Mouse (Mus musculus) limb, embryonic 10.5 days (tissue): ENCODE measurements around the gene Acox1. TPM values are rescaled to one million over a fixed set of nuclear protein-coding genes. Genes with fewer than 3 reads are reported as not detected.
A peak's percentile ranks its signal among the peaks of the same experiment; 100 is the strongest.

Experiments used
- DNase-seq: peaks from one replicate; pipeline ENCODE4 v3.0.0-alpha.2; 2017; ENCODE audit warnings: low spot score
- H3K27ac ChIP-seq: fragments of 300-500 bp; sonication (generic); 2 replicates; pipeline ENCODE4 v1.5.1; 2016; ENCODE audit warnings: mild to moderate bottlenecking
- H3K27me3 ChIP-seq: fragments of 300-500 bp; sonication (generic); 2 replicates; pipeline ENCODE4 v1.6.1; 2016; ENCODE audit warnings: low read depth, mild to moderate bottlenecking; ENCODE audit not compliant: poor library complexity, severe bottlenecking
- H3K36me3 ChIP-seq: fragments of 300-500 bp; sonication (generic); 2 replicates; pipeline ENCODE4 v1.6.1; 2016; ENCODE audit warnings: mild to moderate bottlenecking, moderate library complexity
- H3K4me1 ChIP-seq: fragments of 300-500 bp; sonication (generic); 2 replicates; pipeline ENCODE4 v1.6.1; 2016
- H3K4me3 ChIP-seq: fragments of 300-500 bp; sonication (generic); 2 replicates; pipeline ENCODE4 v1.5.1; 2016; ENCODE audit warnings: mild to moderate bottlenecking, moderate library complexity
- H3K9me3 ChIP-seq: fragments of 300-500 bp; sonication (generic); replicated peaks from 2 replicates; pipeline ENCODE4 v1.6.1; 2016; ENCODE audit warnings: mild to moderate bottlenecking
- WGBS: fragments of 180-500 bp; shearing (Covaris S2); methylation state at CpG from one replicate; pipeline ENCODE4 v1.1.7; 2016; 5-methylcytosine and 5-hydroxymethylcytosine counted together
- polyA plus RNA-seq: library from polyadenylated mRNA; unstranded; fragments of >200 nt; fragmentation: Nextera tagmentation; extraction: Ambion mirVana; gene quantifications from 2 replicates; pipeline ENCODE4 v1.2.1, GENCODE M21; 2016

Gene Acox1
- polyA plus RNA-seq, 1 experiment from 2014 or later, result 16.7 TPM

- Histone ChIP-seq H3K27ac (peak within 1 kb of the TSS; percentile 89), H3K36me3 (peaks cover 53% of the 10 kb centered on the region), H3K9me3 (no peaks in the 10 kb centered on the region), H3K4me3 (peak within 1 kb of the TSS; percentile 70), H3K27me3 (peaks cover 9% of the 10 kb centered on the region; the same call in 1 of the 2 replicates), H3K4me1 (peaks cover 57% of the 10 kb centered on the region)
- DNase-seq, result peak; percentile 88
- 3% methylated on average over 69 of the region's 69 CpGs for WGBS
Measured at GRCm38 (mm10) chr11:116130488-116131205, 68.2 kb downstream of the Acox1 start, which contains the start of gene Trim65. Gene Trim65, minus strand, starts transcription at chr11:116131128.

- H3K27ac ChIP-seq, result peak overlapping the region; percentile 89
- peaks cover 52% of the 10 kb centered on the region for H3K36me3 ChIP-seq
- no peak for DNase-seq
Measured at GRCm38 (mm10) chr11:116129993-116130487, 68.8 kb downstream of the Acox1 start.

GRCm38 (mm10) chr11:116129091-116129790 is 69.6 kb downstream of the Acox1 start:
- Histone ChIP-seq H3K4me3 (no peak overlapping the region), H3K36me3 (peaks cover 44% of the 10 kb centered on the region), H3K9me3 (no peaks in the 10 kb centered on the region; the same call in 1 of the 2 replicates), H3K27ac (0 out of 2 replicates have a peak overlapping the region, but pooled peaks have one; percentile 89), H3K4me1 (peaks cover 57% of the 10 kb centered on the region), H3K27me3 (peaks cover 9% of the 10 kb centered on the region; the same call in 1 of the 2 replicates)
- no peak for DNase-seq
- 84% methylated on average over 9 of the region's 9 CpGs for WGBS

More at GRCm38 (mm10) chr11:116129993-116130487, 68.8 kb downstream of the Acox1 start:
- WGBS, result 50% methylated on average over 8 of the region's 8 CpGs
- peaks cover 57% of the 10 kb centered on the region for H3K4me1 ChIP-seq
- H3K27me3 ChIP-seq, result peaks cover 9% of the 10 kb centered on the region; the same call in 1 of the 2 replicates
- H3K4me3 ChIP-seq, result peak overlapping the region; percentile 70
- no peaks in the 10 kb centered on the region; the same call in 1 of the 2 replicates for H3K9me3 ChIP-seq

GRCm38 (mm10) chr11:116127986-116128385 is 70.9 kb downstream of the Acox1 start:
- 78% methylated on average over 9 of the region's 9 CpGs for WGBS
- Histone ChIP-seq H3K9me3 (no peaks in the 10 kb centered on the region; the same call in 1 of the 2 replicates), H3K27ac (peak overlapping the region; percentile 75), H3K4me1 (peaks cover 48% of the 10 kb centered on the region), H3K36me3 (peaks cover 38% of the 10 kb centered on the region), H3K27me3 (peaks cover 9% of the 10 kb centered on the region; the same call in 1 of the 2 replicates), H3K4me3 (peak overlapping the region; percentile 31)
- DNase-seq, result no peak

GRCm38 (mm10) chr11:116127156-116127980 is 71.5 kb downstream of the Acox1 start, which contains the start of gene Trim47:
Gene Trim47, minus strand, starts transcription at chr11:116127210.
- Histone ChIP-seq H3K27me3 (peaks cover 9% of the 10 kb centered on the region; the same call in 1 of the 2 replicates), H3K9me3 (no peaks in the 10 kb centered on the region; the same call in 1 of the 2 replicates), H3K36me3 (peaks cover 34% of the 10 kb centered on the region), H3K4me1 (peaks cover 42% of the 10 kb centered on the region), H3K27ac (peak within 1 kb of the TSS; percentile 75), H3K4me3 (peak within 1 kb of the TSS; percentile 31)
- peak; percentile 76 for DNase-seq
- WGBS, result 29% methylated on average over 23 of the region's 23 CpGs

GRCm38 (mm10) chr11:116126261-116126660 is 72.6 kb downstream of the Acox1 start:
- 95% methylated on average over 15 of the region's 15 CpGs for WGBS
- Histone ChIP-seq H3K9me3 (no peaks in the 10 kb centered on the region; the same call in 1 of the 2 replicates), H3K27me3 (peaks cover 9% of the 10 kb centered on the region; the same call in 1 of the 2 replicates), H3K4me1 (peaks cover 39% of the 10 kb centered on the region), H3K36me3 (peaks cover 27% of the 10 kb centered on the region), H3K4me3 (no peak overlapping the region), H3K27ac (no peak overlapping the region)
- no peak for DNase-seq

Other genes with a start within 250 kb of the Acox1 start
- gene Itgb4, start 224.3 kb downstream of the Acox1 start, polyA plus RNA-seq, result 0.90 and 1.6 TPM in 2 replicates
- gene Galk1, start 186.3 kb downstream of the Acox1 start, polyA plus RNA-seq, result 243 and 283 TPM in 2 replicates
- gene H3f3b, start 171.1 kb downstream of the Acox1 start, polyA plus RNA-seq, result 1,754 and 1,985 TPM in 2 replicates
- gene Unk, start 168.7 kb downstream of the Acox1 start, polyA plus RNA-seq, result 46.1 and 53.2 TPM in 2 replicates
- gene Unc13d, start 121.1 kb downstream of the Acox1 start, polyA plus RNA-seq, result 2.4 and 3.7 TPM in 2 replicates
- gene Wbp2, start 112.0 kb downstream of the Acox1 start, polyA plus RNA-seq, result 54.8 and 56.9 TPM in 2 replicates
- 3.2 and 4.9 TPM in 2 replicates for gene Trim47, start 71.8 kb downstream of the Acox1 start, polyA plus RNA-seq
- 1.9 and 2.1 TPM in 2 replicates for gene Trim65, start 67.9 kb downstream of the Acox1 start, polyA plus RNA-seq
- gene Mrpl38, start 60.2 kb downstream of the Acox1 start, polyA plus RNA-seq, result 116 and 118 TPM in 2 replicates
- gene Fbf1, start 30.9 kb downstream of the Acox1 start, polyA plus RNA-seq, result 51.7 and 56.8 TPM in 2 replicates
- gene Ten1, start 190 bp downstream of the Acox1 start, polyA plus RNA-seq, result 61.5 and 65.4 TPM in 2 replicates
- 1.4 and 1.7 TPM in 2 replicates for gene Evpl, start 39.0 kb upstream of the Acox1 start, polyA plus RNA-seq
- 121 and 123 TPM in 2 replicates for gene Srp68, start 75.2 kb upstream of the Acox1 start, polyA plus RNA-seq
- 0.11 TPM in 1 of 2 replicates, not detected in the other for gene Galr2, start 81.9 kb upstream of the Acox1 start, polyA plus RNA-seq
- gene Exoc7, start 108.2 kb upstream of the Acox1 start, polyA plus RNA-seq, result 55.1 and 64.8 TPM in 2 replicates
- 0.68 and 1.5 TPM in 2 replicates for gene Foxj1, start 136.4 kb upstream of the Acox1 start, polyA plus RNA-seq
- 11.1 and 18.3 TPM in 2 replicates for gene Rnf157, start 214.0 kb upstream of the Acox1 start, polyA plus RNA-seq
- gene Ubald2, start 235.0 kb upstream of the Acox1 start, polyA plus RNA-seq, result 44.1 and 51.8 TPM in 2 replicates